22 mouse cellular contexts compared by ENCODE assay signal in genomic region chr5:140637989-140638388, GRCm38 (mm10). TPM values are rescaled to one million over a fixed set of nuclear protein-coding genes. Genes with fewer than 3 reads are reported as not detected.
DNase-seq lines count a peak whose midpoint lies in the region; ATAC-seq and TF ChIP-seq lines count a peak whose summit lies in the region.
"Had no signal": no experiment of that assay in that cellular context is flagged by ENCODE, and none has a peak within 500 bp of the region (broad histone marks: within the 10 kb centered on the region; RNA-seq: fewer than 3 reads in every experiment).

No protein-coding gene starts in this region.

- H3K27me3 ChIP-seq in heart, adult 2 months (ENCODE audit: control insufficient read depth, insufficient read depth, low read length): no peaks in the 10 kb centered on the region
- no peaks in the 10 kb centered on the region for H3K27me3 ChIP-seq in spleen, adult 2 months (ENCODE audit: control insufficient read depth, insufficient read depth, low read length)
- H3K27me3 ChIP-seq: forebrain, embryonic 15.5 days; heart, embryonic 12.5 days; hindbrain, embryonic 12.5 days had no signal

- peaks cover 16% of the 10 kb centered on the region for H3K4me1 ChIP-seq in heart, adult 2 months (ENCODE audit: control insufficient read depth, insufficient read depth, low read length)
- H3K4me1 ChIP-seq in spleen, adult 2 months (ENCODE audit: control insufficient read depth, insufficient read depth, insufficient read length): peaks cover 38% of the 10 kb centered on the region

- no peak overlapping the region for H3K4me3 ChIP-seq in heart, adult 2 months
- H3K4me3 ChIP-seq in spleen, adult 2 months (ENCODE audit: extremely low read depth, insufficient read depth, insufficient read length): no peak overlapping the region
- H3K4me3 ChIP-seq: forebrain, embryonic 15.5 days; heart, embryonic 12.5 days; hindbrain, embryonic 12.5 days; midbrain, embryonic 10.5 days; myocyte had no signal

- ATAC-seq in CD4-positive, CD25-positive, alpha-beta regulatory T cell, adult 4 months: peak; percentile 57
- ATAC-seq: forebrain, embryonic 15.5 days; midbrain, embryonic 16.5 days had no signal

- no peak for DNase-seq in heart, adult 2 months
- DNase-seq in heart, postnatal 10 days: no peak
- no peak for DNase-seq in spleen, adult 2 months (ENCODE audit: low read depth in 1 of 2, low spot score in 2 of 2)
- no peak for DNase-seq in spleen, postnatal 14 days (ENCODE audit: low spot score in 2 of 2)
- DNase-seq in naive thymus-derived CD4-positive, alpha-beta T cell, adult 2 months (ENCODE audit: low read depth): peak; percentile 69
- no peak for DNase-seq in embryo, embryonic 10.5 days (ENCODE audit: low spot score)
- DNase-seq: adrenal gland, postnatal 25 days; cerebellum, adult 8-10 months; cerebellum, postnatal 36 days; gastrocnemius, postnatal 14 days; heart, postnatal 14 days; kidney, adult 8-10 months; kidney, postnatal 10 days; liver, postnatal 0 days; lung, postnatal 10 days had no signal

- no peak for TF ChIP-seq EP300 in heart, adult 2 months (IDR thresholded peaks at IDR 0.05; ENCODE audit: insufficient read depth, low read depth, low read length)

- intact Hi-C loops in heart, adult 2 months (cut with DNase I): no loop called here
- intact Hi-C loops in heart, postnatal 10 days (cut with DNase I): no loop called here

- no peaks in the 10 kb centered on the region for H3K36me3 ChIP-seq in heart, adult 2 months (ENCODE audit: control insufficient read depth, insufficient read depth, low read length)
- H3K36me3 ChIP-seq in spleen, adult 2 months (ENCODE audit: control insufficient read depth, insufficient read depth, low read length): peaks cover 14% of the 10 kb centered on the region

- no peak overlapping the region for H3K9ac ChIP-seq in heart, adult 2 months (ENCODE audit: low read depth, low read length)
- H3K9ac ChIP-seq: forebrain, embryonic 15.5 days; heart, embryonic 12.5 days; hindbrain, embryonic 12.5 days; liver, postnatal 0 days had no signal

- 79% methylated on average over 3 of the region's 3 CpGs for WGBS in heart, adult 2 months
- WGBS in spleen, adult 2 months: 61% methylated on average over 3 of the region's 3 CpGs

- peak overlapping the region; percentile 76; the same call in 1 of the 2 replicates for H3K27ac ChIP-seq in heart, adult 2 months
- H3K27ac ChIP-seq in spleen, adult 2 months (ENCODE audit: insufficient read depth, low read length): peak overlapping the region; percentile 93

- TF ChIP-seq POLR2A in heart, adult 2 months (IDR thresholded peaks at IDR 0.05; ENCODE audit: insufficient read depth, low read depth, low read length): no peak
- TF ChIP-seq POLR2A in spleen, adult 2 months (IDR thresholded peaks at IDR 0.05; ENCODE audit: low read depth, low read length): no peak

- TF ChIP-seq CTCF in heart, adult 2 months (IDR thresholded peaks at IDR 0.05): no peak
- TF ChIP-seq CTCF in spleen, adult 2 months (IDR thresholded peaks at IDR 0.05; ENCODE audit: extremely low read depth, insufficient read depth, insufficient read length, insufficient replicate concordance): no peak

- no peaks in the 10 kb centered on the region; the same call in 1 of the 2 replicates for H3K79me2 ChIP-seq in heart, adult 2 months (replicated peaks; ENCODE audit: control insufficient read depth, insufficient read depth, low read length)

RNA-seq across cellular contexts. Expression of gene Ttyh3, which starts 10.8 kb away (rescaled TPM):
- 10 to 100 TPM; 10.6 to 11.0 TPM for total RNA-seq in heart, adult 2 months (2021)
- 13.9 and 14.6 TPM in 2 replicates for polyA plus RNA-seq in heart, adult 2 months (2012; rRNA removed)
- 10 to 100 TPM; 58.4 to 61.4 TPM for total RNA-seq in heart, postnatal 10 days (2021)
- polyA plus RNA-seq in spleen, adult 2 months (2012; rRNA removed): 95.1 and 118 TPM in 2 replicates
- polyA plus RNA-seq in CD4-positive, CD25-positive, alpha-beta regulatory T cell, adult 4 months (2017; shearing (Covaris generic)): 1 to 10 TPM; 4.9 to 6.7 TPM

RNA-seq across cellular contexts. Expression of gene Lfng, which starts 30.9 kb away (rescaled TPM):
- 10 to 100 TPM in 1 of 2 experiments, 1 to 10 TPM in 1; 7.4 to 11.5 TPM for total RNA-seq in heart, adult 2 months (2021)
- 18.4 and 23.1 TPM in 2 replicates for polyA plus RNA-seq in heart, adult 2 months (2012; rRNA removed)
- total RNA-seq in heart, postnatal 10 days (2021): 10 to 100 TPM; 14.1 to 15.7 TPM
- polyA plus RNA-seq in spleen, adult 2 months (2012; rRNA removed): 165 and 240 TPM in 2 replicates
- polyA plus RNA-seq in CD4-positive, CD25-positive, alpha-beta regulatory T cell, adult 4 months (2017; shearing (Covaris generic)): 10 to 100 TPM; 24.2 to 26.2 TPM
